Mouse (Mus musculus) megakaryocyte, embryonic 14.5 days (primary cell): Measurements from ENCODE around the gene Frs3. TPM values are rescaled to one million over a fixed set of nuclear protein-coding genes. Genes with fewer than 3 reads are reported as not detected.

ENCODE experiments used
- H3K27me3 ChIP-seq: replicated peaks from 2 replicates; pipeline ENCODE3; 2012; ENCODE audit warnings: inconsistent platforms
- H3K36me3 ChIP-seq: replicated peaks from 2 replicates; pipeline ENCODE3; 2012; ENCODE audit warnings: low read length, inconsistent platforms, mixed read lengths
- H3K4me1 ChIP-seq: 2 replicates; pipeline ENCODE4 v1.6.1; 2012; ENCODE audit warnings: inconsistent platforms
- H3K4me3 ChIP-seq: replicated peaks from 2 replicates; pipeline ENCODE3; 2012; ENCODE audit warnings: moderate library complexity, mild to moderate bottlenecking, inconsistent platforms
- H3K9me3 ChIP-seq: 2 replicates; pipeline ENCODE4 v1.6.1; 2012; ENCODE audit warnings: inconsistent platforms
- FLI1 ChIP-seq: IDR thresholded peaks from 2 replicates; pipeline ENCODE4 v1.6.1; 2012; ENCODE audit warnings: low read length, inconsistent platforms, mixed read lengths
- GATA1 ChIP-seq: IDR thresholded peaks from 3 replicates; pipeline ENCODE4 v1.6.1; 2012; ENCODE audit warnings: mixed read lengths, low read length, inconsistent platforms, borderline replicate concordance
- polyA plus RNA-seq: library from polyadenylated mRNA; stranded (reverse); fragments of >175 nt; gene quantifications from 2 replicates; pipeline ENCODE4 v1.2.3, GENCODE M21; 2012; ENCODE audit warnings: low replicate concordance; ENCODE audit not compliant: insufficient read depth

The Frs3 gene
- polyA plus RNA-seq, 1 experiment, result 0.94 TPM

DNA sequence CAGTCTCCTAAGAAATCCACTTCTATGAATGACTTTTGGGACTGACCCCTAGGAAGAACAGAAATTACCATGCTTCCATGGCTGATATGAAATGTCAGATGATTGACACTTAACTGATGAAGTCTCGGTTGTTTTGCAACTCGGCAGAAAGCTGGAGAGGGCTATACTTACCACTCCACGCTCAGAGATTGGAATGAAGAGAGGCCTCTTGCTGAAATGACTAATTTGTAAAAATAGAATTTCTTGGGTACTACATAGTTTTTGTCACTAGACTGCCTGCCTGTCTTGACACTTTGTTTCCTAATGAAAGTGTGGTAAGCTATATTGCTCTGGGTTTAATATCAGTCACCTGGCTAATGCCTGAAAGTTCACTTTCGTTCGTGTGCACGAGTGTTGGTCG, 24.4 kb upstream of the Frs3 start:
- H3K4me1 ChIP-seq, result peaks cover 17% of the 10 kb centered on the region
- H3K36me3 ChIP-seq, result no peaks in the 10 kb centered on the region
- H3K9me3 ChIP-seq, result no peaks in the 10 kb centered on the region
- no peaks in the 10 kb centered on the region for H3K27me3 ChIP-seq
- no peak for TF ChIP-seq GATA1
- no peak for TF ChIP-seq FLI1
- no peak overlapping the region for H3K4me3 ChIP-seq

DNA sequence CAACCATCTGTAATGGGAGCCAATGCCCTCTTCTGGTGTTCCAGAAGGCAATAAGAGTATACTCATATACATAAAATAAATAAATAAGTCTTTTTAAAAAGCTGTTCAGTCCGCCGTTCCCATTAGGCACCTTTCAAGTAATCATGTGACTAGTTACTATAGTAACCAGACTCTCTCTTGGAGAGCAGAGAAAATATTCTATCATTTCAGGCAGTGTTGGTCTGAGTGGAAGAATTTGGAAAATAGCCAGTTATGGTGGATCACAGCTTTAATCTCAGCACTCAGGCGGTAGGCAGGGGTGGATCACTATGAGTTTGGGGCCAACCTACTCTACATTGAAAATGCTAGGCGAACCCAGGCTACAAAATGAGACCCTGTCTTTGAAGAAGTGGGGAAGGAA, 19.7 kb upstream of the Frs3 start:
- H3K4me1 ChIP-seq, result peaks cover 32% of the 10 kb centered on the region
- TF ChIP-seq FLI1, result no peak
- TF ChIP-seq GATA1, result no peak
- no peak overlapping the region for H3K4me3 ChIP-seq
- peaks cover 13% of the 10 kb centered on the region for H3K36me3 ChIP-seq
- H3K9me3 ChIP-seq, result no peaks in the 10 kb centered on the region
- peaks cover 20% of the 10 kb centered on the region for H3K27me3 ChIP-seq

- H3K4me3 ChIP-seq, result peak overlapping the region; percentile 88
These were observed 16.9 kb upstream of the Frs3 start for GRCm38 (mm10) chr17:47671988-47672310.

GRCm38 (mm10) chr17:47672311-47673111, 16.3 kb upstream of the Frs3 start:
- H3K4me1 ChIP-seq, result peaks cover 30% of the 10 kb centered on the region
- no peak for TF ChIP-seq FLI1
- TF ChIP-seq GATA1, result no peak
- peaks cover 13% of the 10 kb centered on the region for H3K36me3 ChIP-seq
- no peaks in the 10 kb centered on the region for H3K9me3 ChIP-seq
- peaks cover 20% of the 10 kb centered on the region for H3K27me3 ChIP-seq
- peak overlapping the region; percentile 88 for H3K4me3 ChIP-seq

More at GRCm38 (mm10) chr17:47671988-47672310, 16.9 kb upstream of the Frs3 start:
- H3K27me3 ChIP-seq, result peaks cover 20% of the 10 kb centered on the region
- H3K9me3 ChIP-seq, result no peaks in the 10 kb centered on the region
- H3K4me1 ChIP-seq, result peaks cover 30% of the 10 kb centered on the region
- H3K36me3 ChIP-seq, result peaks cover 13% of the 10 kb centered on the region
- TF ChIP-seq GATA1, result no peak

DNA sequence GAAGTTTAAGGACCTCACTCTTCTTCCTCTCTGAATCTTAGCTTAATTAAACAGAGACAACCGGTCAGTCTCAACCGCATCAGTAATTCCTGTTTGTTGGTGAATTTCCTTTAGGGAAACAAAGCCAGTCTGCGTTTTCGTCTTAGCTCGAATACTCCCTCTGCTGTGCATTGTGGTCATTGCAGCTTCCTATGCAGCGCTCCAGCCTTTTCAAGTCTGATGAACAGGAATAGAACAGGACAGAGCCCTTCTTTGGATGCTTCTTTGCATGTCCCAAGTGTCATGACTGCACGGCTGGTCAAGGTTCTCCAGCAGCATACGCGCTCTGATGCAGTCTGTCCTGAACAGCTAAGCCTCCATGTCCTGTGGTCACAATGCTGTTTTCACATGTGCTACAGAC, 12.2 kb upstream of the Frs3 start:
- Histone ChIP-seq H3K4me1 (peaks cover 26% of the 10 kb centered on the region), H3K27me3 (peaks cover 12% of the 10 kb centered on the region), H3K36me3 (peaks cover 41% of the 10 kb centered on the region), H3K4me3 (no peak overlapping the region), H3K9me3 (no peaks in the 10 kb centered on the region)
- no peak for TF ChIP-seq GATA1
- TF ChIP-seq FLI1, result no peak

GRCm38 (mm10) chr17:47678238-47678637, 10.6 kb upstream of the Frs3 start:
- no peaks in the 10 kb centered on the region for H3K9me3 ChIP-seq
- H3K27me3 ChIP-seq, result no peaks in the 10 kb centered on the region
- no peak for TF ChIP-seq GATA1
- TF ChIP-seq FLI1, result no peak
- H3K4me3 ChIP-seq, result no peak overlapping the region
- peaks cover 12% of the 10 kb centered on the region for H3K4me1 ChIP-seq
- H3K36me3 ChIP-seq, result peaks cover 47% of the 10 kb centered on the region

GRCm38 (mm10) chr17:47678702-47679101, 10.1 kb upstream of the Frs3 start:
- Histone ChIP-seq H3K4me1 (peaks cover 12% of the 10 kb centered on the region), H3K27me3 (no peaks in the 10 kb centered on the region), H3K36me3 (peaks cover 50% of the 10 kb centered on the region), H3K4me3 (no peak overlapping the region), H3K9me3 (no peaks in the 10 kb centered on the region)
- TF ChIP-seq FLI1 (no peak), GATA1 (no peak)

GRCm38 (mm10) chr17:47682836-47683235, 6.0 kb upstream of the Frs3 start:
- Histone ChIP-seq H3K4me1 (peaks cover 17% of the 10 kb centered on the region), H3K9me3 (no peaks in the 10 kb centered on the region), H3K36me3 (peaks cover 78% of the 10 kb centered on the region), H3K27me3 (no peaks in the 10 kb centered on the region), H3K4me3 (no peak overlapping the region)
- TF ChIP-seq FLI1 (no peak), GATA1 (no peak)

GRCm38 (mm10) chr17:47687409-47688343, 1.2 kb upstream of the Frs3 start:
- Histone ChIP-seq H3K27me3 (peaks cover 37% of the 10 kb centered on the region), H3K36me3 (peaks cover 38% of the 10 kb centered on the region), H3K4me1 (peaks cover 33% of the 10 kb centered on the region), H3K4me3 (peak overlapping the region; percentile 94), H3K9me3 (no peaks in the 10 kb centered on the region)
- TF ChIP-seq GATA1 (no peak), FLI1 (no peak)

- H3K27me3 ChIP-seq, result peaks cover 43% of the 10 kb centered on the region
- H3K9me3 ChIP-seq, result no peaks in the 10 kb centered on the region
- peaks cover 33% of the 10 kb centered on the region for H3K4me1 ChIP-seq
- peak within 1 kb of the TSS; percentile 94 for H3K4me3 ChIP-seq
- TF ChIP-seq FLI1, result no peak
- TF ChIP-seq GATA1, result no peak
- peaks cover 32% of the 10 kb centered on the region for H3K36me3 ChIP-seq
These were observed 554 bp upstream of the Frs3 start, which contains the start of gene Tomm6 for GRCm38 (mm10) chr17:47688344-47688607. Gene Tomm6, minus strand, starts transcription at chr17:47688386.
